Mouse (Mus musculus): Measurements from ENCODE around the gene Olfr1132. TPM values are rescaled to one million over a fixed set of nuclear protein-coding genes. Genes with fewer than 3 reads are reported as not detected.
"Not testable (repeated sequence)": the region's sequence is repeated elsewhere in the genome, so short reads cannot be mapped to it uniquely, and the experiment has no call there.

Gene Olfr1132
- total RNA-seq (2014; fragmentation: Nextera tagmentation), result not detected in 2 replicates
- total RNA-seq (2017), result not detected in 2 replicates

GRCm38 (mm10) chr2:87637435-87637834 lies at the start of gene Olfr1132:
Gene Olfr1132 (minus strand): TSS chr2:87637535.
- ATAC-seq (replicated peaks; ENCODE audit: low FRiP score, low TSS enrichment, poor library complexity, severe bottlenecking), result no peak

- no peak for ATAC-seq (replicated peaks; ENCODE audit: low FRiP score, low TSS enrichment, poor library complexity, severe bottlenecking)
Measured at GRCm38 (mm10) chr2:87673564-87673963, 36.2 kb upstream of the Olfr1132 start, which contains the start of gene Olfr1135. Gene Olfr1135 (minus strand): TSS chr2:87673664.

DNA sequence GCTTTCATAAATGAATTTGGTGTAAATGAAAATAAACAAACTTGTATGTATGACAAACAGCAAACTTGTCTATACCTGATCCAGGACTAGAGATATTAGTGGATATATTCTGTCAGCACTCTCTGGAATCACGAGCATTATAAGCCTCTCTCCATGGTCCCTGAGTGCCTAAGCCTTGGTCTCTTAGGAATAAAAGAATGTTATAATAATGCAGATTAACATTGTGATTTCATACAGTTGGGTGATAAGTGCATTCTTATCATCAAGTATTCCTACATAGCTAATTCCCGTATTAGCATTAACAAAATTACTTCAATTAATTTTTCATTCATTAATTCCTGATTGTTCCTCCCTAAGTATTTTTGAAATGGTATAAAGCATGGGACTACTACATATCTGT lies 21.0 kb upstream of the Olfr1132 start, which contains the start of gene Olfr1134:
Gene Olfr1134 (minus strand): TSS at position 101 of the 400 bp plus-strand sequence.
- no peak for ATAC-seq (replicated peaks; ENCODE audit: low FRiP score, low TSS enrichment, poor library complexity, severe bottlenecking)

GRCm38 (mm10) chr2:87647274-87647673 lies 9.9 kb upstream of the Olfr1132 start, which contains the start of gene Olfr1133:
Gene Olfr1133 (minus strand): TSS chr2:87647374.
- ATAC-seq (replicated peaks; ENCODE audit: low FRiP score, low TSS enrichment, poor library complexity, severe bottlenecking), result no peak

- no peak for ATAC-seq (replicated peaks; ENCODE audit: low FRiP score, low TSS enrichment, poor library complexity, severe bottlenecking)
Measured at GRCm38 (mm10) chr2:87642441-87642840, 5.1 kb upstream of the Olfr1132 start.

DNA sequence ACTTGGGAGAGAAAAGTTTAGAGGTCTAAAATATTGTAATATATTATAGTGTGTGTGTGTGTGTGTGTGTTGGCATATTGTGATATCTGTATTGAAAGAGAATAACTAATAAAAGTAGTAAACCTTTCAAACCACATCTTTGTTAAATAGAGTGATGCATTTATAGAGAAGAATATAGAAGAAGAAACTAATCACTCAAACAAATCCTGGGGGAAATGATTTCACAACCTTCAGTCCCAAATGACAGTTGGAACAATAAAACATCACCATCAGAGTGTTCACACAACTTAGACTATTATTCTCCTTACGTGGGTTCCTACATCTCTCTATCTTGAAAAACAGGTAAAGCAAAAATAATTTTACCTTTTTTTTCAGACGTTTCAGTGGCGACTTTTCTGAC lies 10.5 kb downstream of the Olfr1132 start, which contains the start of gene Olfr1131:
Gene Olfr1131 (plus strand): TSS at position 301 of the 400 bp plus-strand sequence.
- ATAC-seq (replicated peaks; ENCODE audit: low FRiP score, low TSS enrichment, poor library complexity, severe bottlenecking), result no peak

DNA sequence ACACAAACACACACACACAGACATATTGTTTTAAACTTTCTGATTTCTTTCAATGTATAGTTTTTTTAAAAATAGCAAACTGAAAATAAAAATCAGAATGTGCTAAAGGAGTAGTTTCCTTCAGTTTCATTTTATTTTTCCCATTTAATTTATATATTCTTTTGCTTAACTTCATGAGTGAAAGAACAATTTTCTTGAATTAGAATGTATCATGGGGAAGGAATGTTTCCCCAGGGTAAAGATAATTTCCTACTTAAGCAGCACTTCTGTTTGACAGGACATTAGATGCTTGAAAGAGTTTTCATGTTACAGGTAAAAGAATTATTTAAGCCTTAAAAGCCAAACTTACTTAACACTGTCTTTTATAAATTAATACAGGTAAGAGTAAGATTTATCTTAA lies 31.4 kb downstream of the Olfr1132 start, which contains the start of gene Olfr1130:
Gene Olfr1130 (plus strand): TSS at position 301 of the 400 bp plus-strand sequence.
- ATAC-seq (replicated peaks; ENCODE audit: low FRiP score, low TSS enrichment, poor library complexity, severe bottlenecking), result not testable (repeated sequence)

Other genes starting within 250 kb of the Olfr1132 start
- gene Olfr1123, start 220.9 kb downstream of the Olfr1132 start, total RNA-seq (2014; fragmentation: Nextera tagmentation), result not detected in 2 replicates
- gene Olfr1123, start 220.9 kb downstream of the Olfr1132 start, total RNA-seq (2017), result not detected in 2 replicates
- not detected in 2 replicates for gene Olfr1124, start 207.3 kb downstream of the Olfr1132 start, total RNA-seq (2014; fragmentation: Nextera tagmentation)
- gene Olfr1124, start 207.3 kb downstream of the Olfr1132 start, total RNA-seq (2017), result not detected in 2 replicates
- not detected in 2 replicates for gene Olfr1126, start 183.6 kb downstream of the Olfr1132 start, total RNA-seq (2014; fragmentation: Nextera tagmentation)
- gene Olfr1126, start 183.6 kb downstream of the Olfr1132 start, total RNA-seq (2017), result not detected in 2 replicates
- not detected in 2 replicates for gene Pramel7, start 140.4 kb downstream of the Olfr1132 start, total RNA-seq (2014; fragmentation: Nextera tagmentation)
- gene Pramel7, start 140.4 kb downstream of the Olfr1132 start, total RNA-seq (2017), result not detected in 2 replicates
- gene Pramel6, start 131.0 kb downstream of the Olfr1132 start, total RNA-seq (2014; fragmentation: Nextera tagmentation), result not detected in 2 replicates
- gene Pramel6, start 131.0 kb downstream of the Olfr1132 start, total RNA-seq (2017), result not detected in 2 replicates
- gene Olfr153, start 105.7 kb downstream of the Olfr1132 start, total RNA-seq (2014; fragmentation: Nextera tagmentation), result not detected in 2 replicates
- gene Olfr153, start 105.7 kb downstream of the Olfr1132 start, total RNA-seq (2017), result not detected in 2 replicates
- gene Olfr1128, start 92.0 kb downstream of the Olfr1132 start, total RNA-seq (2014; fragmentation: Nextera tagmentation), result not detected in 2 replicates
- gene Olfr1128, start 92.0 kb downstream of the Olfr1132 start, total RNA-seq (2017), result not detected in 2 replicates
- not detected in 2 replicates for gene Olfr1129, start 63.6 kb downstream of the Olfr1132 start, total RNA-seq (2014; fragmentation: Nextera tagmentation)
- not detected in 2 replicates for gene Olfr1129, start 63.6 kb downstream of the Olfr1132 start, total RNA-seq (2017)
- not detected in 2 replicates for gene Olfr1130, start 31.3 kb downstream of the Olfr1132 start, total RNA-seq (2014; fragmentation: Nextera tagmentation)
- gene Olfr1130, start 31.3 kb downstream of the Olfr1132 start, total RNA-seq (2017), result not detected in 2 replicates
- not detected in 2 replicates for gene Olfr1131, start 10.4 kb downstream of the Olfr1132 start, total RNA-seq (2014; fragmentation: Nextera tagmentation)
- not detected in 2 replicates for gene Olfr1131, start 10.4 kb downstream of the Olfr1132 start, total RNA-seq (2017)
- not detected in 2 replicates for gene Olfr1133, start 9.8 kb upstream of the Olfr1132 start, total RNA-seq (2014; fragmentation: Nextera tagmentation)
- gene Olfr1133, start 9.8 kb upstream of the Olfr1132 start, total RNA-seq (2017), result not detected in 2 replicates
- not detected in 2 replicates for gene Olfr1134, start 20.9 kb upstream of the Olfr1132 start, total RNA-seq (2014; fragmentation: Nextera tagmentation)
- gene Olfr1134, start 20.9 kb upstream of the Olfr1132 start, total RNA-seq (2017), result not detected in 2 replicates
- not detected in 2 replicates for gene Olfr1135, start 36.1 kb upstream of the Olfr1132 start, total RNA-seq (2014; fragmentation: Nextera tagmentation)
- gene Olfr1135, start 36.1 kb upstream of the Olfr1132 start, total RNA-seq (2017), result not detected in 2 replicates
- gene Olfr1136, start 56.4 kb upstream of the Olfr1132 start, total RNA-seq (2014; fragmentation: Nextera tagmentation), result not detected in 2 replicates
- not detected in 2 replicates for gene Olfr1136, start 56.4 kb upstream of the Olfr1132 start, total RNA-seq (2017)
- not detected in 2 replicates for gene Olfr1137, start 75.6 kb upstream of the Olfr1132 start, total RNA-seq (2014; fragmentation: Nextera tagmentation)
- not detected in 2 replicates for gene Olfr1137, start 75.6 kb upstream of the Olfr1132 start, total RNA-seq (2017)
- not detected in 2 replicates for gene Olfr1138, start 102.4 kb upstream of the Olfr1132 start, total RNA-seq (2014; fragmentation: Nextera tagmentation)
- gene Olfr1138, start 102.4 kb upstream of the Olfr1132 start, total RNA-seq (2017), result not detected in 2 replicates
- gene Olfr1140, start 106.2 kb upstream of the Olfr1132 start, total RNA-seq (2014; fragmentation: Nextera tagmentation), result not detected in 2 replicates
- gene Olfr1140, start 106.2 kb upstream of the Olfr1132 start, total RNA-seq (2017), result not detected in 2 replicates
- not detected in 2 replicates for gene Olfr1141, start 116.5 kb upstream of the Olfr1132 start, total RNA-seq (2014; fragmentation: Nextera tagmentation)
- gene Olfr1141, start 116.5 kb upstream of the Olfr1132 start, total RNA-seq (2017), result not detected in 2 replicates
- gene Olfr152, start 141.9 kb upstream of the Olfr1132 start, total RNA-seq (2014; fragmentation: Nextera tagmentation), result not detected in 2 replicates
- gene Olfr152, start 141.9 kb upstream of the Olfr1132 start, total RNA-seq (2017), result not detected in 2 replicates
- gene Olfr1143, start 163.1 kb upstream of the Olfr1132 start, total RNA-seq (2014; fragmentation: Nextera tagmentation), result not detected in 2 replicates
- not detected in 2 replicates for gene Olfr1143, start 163.1 kb upstream of the Olfr1132 start, total RNA-seq (2017)
- not detected in 2 replicates for gene Olfr1145, start 172.3 kb upstream of the Olfr1132 start, total RNA-seq (2014; fragmentation: Nextera tagmentation)
- gene Olfr1145, start 172.3 kb upstream of the Olfr1132 start, total RNA-seq (2017), result not detected in 2 replicates
- not detected in 2 replicates for gene Olfr1148, start 193.0 kb upstream of the Olfr1132 start, total RNA-seq (2014; fragmentation: Nextera tagmentation)
- gene Olfr1148, start 193.0 kb upstream of the Olfr1132 start, total RNA-seq (2017), result not detected in 2 replicates
- gene Olfr1150-ps1, start 206.5 kb upstream of the Olfr1132 start, total RNA-seq (2014; fragmentation: Nextera tagmentation), result not detected in 2 replicates
- not detected in 2 replicates for gene Olfr1150-ps1, start 206.5 kb upstream of the Olfr1132 start, total RNA-seq (2017)
- gene Olfr1151, start 218.3 kb upstream of the Olfr1132 start, total RNA-seq (2014; fragmentation: Nextera tagmentation), result not detected in 2 replicates
- not detected in 2 replicates for gene Olfr1151, start 218.3 kb upstream of the Olfr1132 start, total RNA-seq (2017)
- gene Olfr1152, start 229.0 kb upstream of the Olfr1132 start, total RNA-seq (2014; fragmentation: Nextera tagmentation), result not detected in 2 replicates
- not detected in 2 replicates for gene Olfr1152, start 229.0 kb upstream of the Olfr1132 start, total RNA-seq (2017)